Mouse (Mus musculus) midbrain, postnatal 0 days (tissue): ENCODE measurements around the gene Pdzd3. TPM values are rescaled to one million over a fixed set of nuclear protein-coding genes. Genes with fewer than 3 reads are reported as not detected.

Source experiments
- ATAC-seq: fragments of 200-750 bp; cut with Nextera tagmentation; 2 replicates; pipeline ENCODE4 v1.8.0; 2017; ENCODE audit warnings: moderate number of reproducible peaks, mild to moderate bottlenecking, moderate TSS enrichment, moderate library complexity; ENCODE audit not compliant: low FRiP score
- DNase-seq: peaks from one replicate; pipeline ENCODE4 v3.0.0-alpha.2; 2015; ENCODE audit warnings: low spot score
- H3K27ac ChIP-seq: fragments of 300-500 bp; sonication (generic); 2 replicates; pipeline ENCODE4 v1.5.1; 2014; ENCODE audit warnings: low read depth, mild to moderate bottlenecking, low read length, mixed read lengths
- H3K27me3 ChIP-seq: fragments of 300-500 bp; sonication (generic); 2 replicates; pipeline ENCODE4 v1.6.1; 2014; ENCODE audit warnings: low read length, control low read depth, mixed read lengths; ENCODE audit not compliant: insufficient read depth
- H3K36me3 ChIP-seq: fragments of 300-500 bp; sonication (generic); 2 replicates; pipeline ENCODE4 v1.6.1; 2014; ENCODE audit warnings: low read length, control low read depth, mixed read lengths; ENCODE audit not compliant: insufficient read depth
- H3K4me1 ChIP-seq: fragments of 300-500 bp; sonication (generic); 2 replicates; pipeline ENCODE4 v1.6.1; 2014; ENCODE audit warnings: mild to moderate bottlenecking, control low read depth, antibody characterized with exemption, low read length, mixed read lengths; ENCODE audit not compliant: insufficient read depth
- H3K4me2 ChIP-seq: fragments of 300-500 bp; sonication (generic); 2 replicates; pipeline ENCODE4 v1.6.1; 2014; ENCODE audit warnings: low read depth, mild to moderate bottlenecking, low read length, mixed read lengths; ENCODE audit not compliant: poor library complexity, severe bottlenecking
- H3K4me3 ChIP-seq: fragments of 300-500 bp; sonication (generic); 2 replicates; pipeline ENCODE4 v1.5.1; 2014; ENCODE audit warnings: low read depth, mild to moderate bottlenecking, low read length, moderate library complexity
- H3K9ac ChIP-seq: fragments of 300-500 bp; sonication (generic); replicated peaks from 2 replicates; pipeline ENCODE4 v1.6.1; 2014; ENCODE audit warnings: mild to moderate bottlenecking, low read length, moderate library complexity, mixed read lengths; ENCODE audit not compliant: poor library complexity, severe bottlenecking
- H3K9me3 ChIP-seq: fragments of 300-500 bp; sonication (generic); 2 replicates; pipeline ENCODE4 v1.6.1; 2016; ENCODE audit warnings: low read length, control low read depth
- CTCF ChIP-seq: IDR thresholded peaks from 2 replicates; pipeline ENCODE4 v1.5.1; 2016; ENCODE audit warnings: antibody characterized with exemption, mild to moderate bottlenecking
- WGBS: fragments of 180-500 bp; shearing (Covaris S2); extraction: QIAGEN DNeasy Blood & Tissue Kit; methylation state at CpG from one replicate; pipeline ENCODE4 v1.1.7; 2014; 5-methylcytosine and 5-hydroxymethylcytosine counted together
- polyA plus RNA-seq: library from polyadenylated mRNA; unstranded; fragments of >200 nt; fragmentation: Nextera tagmentation; extraction: Ambion mirVana; gene quantifications from 2 replicates; pipeline ENCODE4 v1.2.1, GENCODE M21; 2015
- total RNA-seq: library from RNA; depleted of rRNA; stranded (reverse); fragments of >200 nt; gene quantifications from 2 replicates; pipeline ENCODE4 v1.2.3, GENCODE M21; 2014

Gene Pdzd3
- total and polyA plus RNA-seq, 2 experiments from 2014 or later = 0.27 to 0.58 TPM

DNA sequence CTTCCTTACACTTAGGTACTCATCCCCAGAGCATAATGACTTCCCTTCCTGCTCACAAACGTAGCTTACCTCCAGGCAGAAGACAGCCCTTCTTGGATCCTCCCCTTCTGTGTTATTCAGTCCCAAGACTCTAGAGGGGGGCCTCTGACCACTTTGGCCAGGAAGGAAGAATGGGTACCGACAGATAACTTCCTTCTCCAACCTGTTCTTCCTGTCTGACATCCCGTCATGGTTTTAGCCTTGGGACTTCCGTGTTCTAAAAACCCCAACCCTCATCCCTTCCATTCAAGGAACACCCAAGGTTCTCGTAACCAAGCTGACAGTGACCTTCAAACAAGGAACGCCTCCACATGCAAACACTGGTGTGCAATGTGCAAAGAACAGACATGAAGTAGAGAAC is 17.2 kb upstream of the Pdzd3 start, which contains the start of gene Nlrx1:
Gene Nlrx1 (minus strand): TSS at position 168 of the 400 bp plus-strand sequence.
- H3K9me3 ChIP-seq = no peaks in the 10 kb centered on the region
- peak within 1 kb of the TSS; percentile 59 for H3K27ac ChIP-seq
- H3K27me3 ChIP-seq = no peaks in the 10 kb centered on the region
- H3K4me3 ChIP-seq = peak within 1 kb of the TSS; percentile 31
- H3K9ac ChIP-seq = peak within 1 kb of the TSS; percentile 61
- no peak for TF ChIP-seq CTCF
- peaks cover 12% of the 10 kb centered on the region for H3K4me1 ChIP-seq
- DNase-seq (no peak), ATAC-seq (no peak)
- H3K36me3 ChIP-seq = 0 out of 2 replicates have a peak, but pooled peaks cover 4% of the 10 kb centered on the region
- WGBS = 81% methylated on average over 6 of the region's 6 CpGs
- peak within 1 kb of the TSS; percentile 60 for H3K4me2 ChIP-seq

GRCm38 (mm10) chr9:44268027-44268360 is 16.7 kb upstream of the Pdzd3 start:
- Histone ChIP-seq H3K36me3 (0 out of 2 replicates have a peak, but pooled peaks cover under 1% of the 10 kb centered on the region), H3K4me1 (peaks cover 12% of the 10 kb centered on the region), H3K4me2 (peak overlapping the region; percentile 60), H3K9ac (peak overlapping the region; percentile 61), H3K27ac (peak overlapping the region; percentile 59), H3K9me3 (no peaks in the 10 kb centered on the region), H3K27me3 (no peaks in the 10 kb centered on the region), H3K4me3 (peak overlapping the region; percentile 31)
- peak; percentile 80 for DNase-seq
- peak; percentile 78 for ATAC-seq
- TF ChIP-seq CTCF = peak; percentile 66
- 8% methylated on average over 26 of the region's 28 CpGs for WGBS

GRCm38 (mm10) chr9:44267319-44268026 is 16.2 kb upstream of the Pdzd3 start:
- DNase-seq (no peak), ATAC-seq (no peak)
- peak; percentile 24; the same call in 1 of the 2 replicates for TF ChIP-seq CTCF
- Histone ChIP-seq H3K4me2 (peak overlapping the region; percentile 60), H3K27ac (peak overlapping the region; percentile 59), H3K4me3 (peak overlapping the region; percentile 31), H3K9me3 (no peaks in the 10 kb centered on the region), H3K27me3 (no peaks in the 10 kb centered on the region), H3K36me3 (no peaks in the 10 kb centered on the region), H3K4me1 (peaks cover 12% of the 10 kb centered on the region), H3K9ac (peak overlapping the region; percentile 61)
- WGBS = 8% methylated on average over 22 of the region's 23 CpGs

DNA sequence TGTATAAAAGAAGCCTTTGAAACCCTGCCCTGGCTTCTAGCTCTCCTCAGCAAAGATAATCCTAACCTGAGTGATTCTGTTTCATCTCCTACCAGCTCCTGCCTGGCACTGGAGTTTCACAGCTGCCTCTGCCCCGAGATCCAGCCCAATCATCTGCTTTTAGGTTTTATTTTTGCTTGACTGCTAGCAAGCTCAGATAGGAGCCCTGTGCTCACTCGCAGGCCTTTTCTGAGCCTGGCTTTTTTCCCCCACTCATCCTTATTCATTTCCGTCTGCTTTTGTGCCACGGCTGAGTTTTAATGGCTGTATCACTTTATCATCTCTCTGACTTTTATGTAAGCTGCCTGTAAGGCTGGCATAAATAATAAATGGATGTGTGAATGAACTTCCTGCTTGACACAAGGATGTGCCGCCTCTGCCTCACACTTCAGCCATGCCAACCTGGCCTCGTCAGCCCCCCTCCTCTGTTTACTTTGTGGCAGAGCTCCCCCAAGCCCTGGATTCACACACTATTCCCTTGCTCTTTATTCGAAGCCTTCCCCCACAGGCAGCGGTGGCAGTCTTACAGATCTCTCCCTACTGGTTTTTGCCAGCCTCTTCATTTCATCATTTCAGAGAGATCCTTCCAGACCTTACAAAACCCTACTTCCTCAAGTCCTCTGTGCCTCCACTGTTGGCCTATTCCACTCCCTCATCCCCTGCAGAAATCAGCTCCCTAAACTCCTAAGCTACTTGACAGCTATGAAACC is 15.4 kb upstream of the Pdzd3 start:
- 23% methylated on average over 8 of the region's 8 CpGs for WGBS
- no peaks in the 10 kb centered on the region for H3K9me3 ChIP-seq
- H3K4me1 ChIP-seq = peaks cover 12% of the 10 kb centered on the region
- DNase-seq = no peak
- no peaks in the 10 kb centered on the region for H3K27me3 ChIP-seq
- ATAC-seq = 0 out of 2 replicates have a peak, but pooled peaks have one; percentile 27
- H3K9ac ChIP-seq = no peak overlapping the region; the same call in 1 of the 2 replicates
- no peak for TF ChIP-seq CTCF
- no peak overlapping the region for H3K4me2 ChIP-seq
- H3K27ac ChIP-seq = peak overlapping the region; percentile 59; the same call in 1 of the 2 replicates
- no peak overlapping the region for H3K4me3 ChIP-seq
- no peaks in the 10 kb centered on the region for H3K36me3 ChIP-seq

DNA sequence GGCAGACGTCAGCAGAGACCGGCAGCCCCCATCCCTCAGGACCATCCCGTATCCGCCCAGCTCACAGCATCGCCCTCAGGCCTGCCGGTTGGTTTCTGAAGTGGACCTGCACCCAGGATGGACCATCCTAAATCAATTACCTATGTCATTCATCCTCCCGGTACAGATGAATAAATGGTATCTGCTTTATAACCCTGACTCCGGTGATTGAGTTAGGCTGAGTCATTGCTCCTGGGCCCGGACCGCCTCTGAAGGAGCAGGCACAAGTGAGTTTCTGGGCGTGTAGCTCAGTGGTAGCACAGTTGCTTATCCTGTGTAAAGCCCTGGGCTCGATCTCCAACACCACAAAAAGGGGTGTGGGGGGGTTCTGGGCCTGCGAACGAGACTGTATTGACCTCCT is 10.1 kb upstream of the Pdzd3 start:
- Histone ChIP-seq H3K4me1 (peaks cover 8% of the 10 kb centered on the region; the same call in 1 of the 2 replicates), H3K27me3 (no peaks in the 10 kb centered on the region), H3K4me3 (no peak overlapping the region), H3K27ac (no peak overlapping the region), H3K9ac (no peak overlapping the region), H3K4me2 (no peak overlapping the region), H3K9me3 (no peaks in the 10 kb centered on the region), H3K36me3 (no peaks in the 10 kb centered on the region)
- no peak for TF ChIP-seq CTCF
- 85% methylated on average over 14 of the region's 14 CpGs for WGBS
- no peak for DNase-seq
- no peak for ATAC-seq

DNA sequence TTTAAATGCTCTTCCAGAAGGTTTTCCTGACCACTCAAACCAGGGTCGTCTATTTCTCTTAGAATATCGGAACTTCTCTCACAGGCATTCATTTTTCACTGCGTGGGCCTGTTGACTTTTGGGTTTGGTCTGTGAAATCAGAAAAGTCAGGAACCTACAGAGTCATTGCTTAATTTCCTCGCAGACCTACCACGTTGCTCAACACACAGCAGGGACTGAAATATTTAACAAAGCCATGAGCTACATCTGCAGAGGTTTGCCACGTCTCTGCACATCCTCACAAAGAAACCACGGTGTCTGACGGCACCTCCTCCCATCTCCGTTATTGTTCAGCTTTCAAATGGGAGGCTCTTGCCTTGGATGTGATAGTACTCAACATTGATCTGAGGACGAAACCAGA is 7.7 kb upstream of the Pdzd3 start:
- no peak overlapping the region for H3K9ac ChIP-seq
- DNase-seq (no peak), ATAC-seq (no peak)
- H3K27ac ChIP-seq = no peak overlapping the region
- peaks cover 16% of the 10 kb centered on the region for H3K4me1 ChIP-seq
- 73% methylated on average over 10 of the region's 10 CpGs for WGBS
- no peak overlapping the region for H3K4me2 ChIP-seq
- TF ChIP-seq CTCF = no peak
- H3K36me3 ChIP-seq = no peaks in the 10 kb centered on the region
- H3K27me3 ChIP-seq = no peaks in the 10 kb centered on the region
- no peaks in the 10 kb centered on the region for H3K9me3 ChIP-seq
- H3K4me3 ChIP-seq = no peak overlapping the region
